Mouse (Mus musculus) forebrain, embryonic 14.5 days (tissue): ENCODE data around the gene Cox8b. TPM values are rescaled to one million over a fixed set of nuclear protein-coding genes. Genes with fewer than 3 reads are reported as not detected.

ENCODE experiments used
- ATAC-seq: fragments of 200-750 bp; cut with Nextera tagmentation; 2 replicates; pipeline ENCODE4 v1.8.0; 2017; ENCODE audit warnings: mild to moderate bottlenecking, moderate library complexity
- DNase-seq: peaks from one replicate; pipeline ENCODE4 v3.0.0-alpha.2; 2015; ENCODE audit warnings: low spot score
- H3K27ac ChIP-seq: fragments of 300-500 bp; sonication (generic); 2 replicates; pipeline ENCODE4 v1.5.1; 2014; ENCODE audit warnings: low read depth, mild to moderate bottlenecking, control low read depth, low read length, moderate library complexity
- H3K27me3 ChIP-seq: fragments of 300-500 bp; sonication (generic); replicated peaks from 2 replicates; pipeline ENCODE4 v1.6.1; 2014; ENCODE audit warnings: low read length, control low read depth, mixed read lengths; ENCODE audit not compliant: control insufficient read depth, insufficient read depth
- H3K36me3 ChIP-seq: fragments of 300-500 bp; sonication (generic); 2 replicates; pipeline ENCODE4 v1.6.1; 2014; ENCODE audit warnings: low read length, control low read depth; ENCODE audit not compliant: control insufficient read depth, insufficient read depth
- H3K4me1 ChIP-seq: fragments of 300-500 bp; sonication (generic); 2 replicates; pipeline ENCODE4 v1.6.1; 2014; ENCODE audit warnings: antibody characterized with exemption, low read length, control low read depth; ENCODE audit not compliant: control insufficient read depth, insufficient read depth
- H3K4me2 ChIP-seq: fragments of 300-500 bp; sonication (generic); 2 replicates; pipeline ENCODE4 v1.6.1; 2014; ENCODE audit warnings: mild to moderate bottlenecking, control low read depth, low read length
- H3K4me3 ChIP-seq: fragments of 300-500 bp; sonication (generic); 2 replicates; pipeline ENCODE4 v1.5.1; 2014; ENCODE audit warnings: low read depth, low read length, control low read depth
- H3K9ac ChIP-seq: fragments of 300-500 bp; sonication (generic); 2 replicates; pipeline ENCODE4 v1.6.1; 2014; ENCODE audit warnings: mild to moderate bottlenecking, low read length, control low read depth, moderate library complexity
- H3K9me3 ChIP-seq: fragments of 300-500 bp; sonication (generic); replicated peaks from 2 replicates; pipeline ENCODE4 v1.6.1; 2016; ENCODE audit warnings: low read length, control low read depth, mixed read lengths; ENCODE audit not compliant: control insufficient read depth
- WGBS: fragments of 180-500 bp; shearing (Covaris S2); extraction: QIAGEN DNeasy Blood & Tissue Kit; methylation state at CpG from one replicate; pipeline ENCODE4 v1.1.7; 2014; 5-methylcytosine and 5-hydroxymethylcytosine counted together
- polyA plus RNA-seq: library from polyadenylated mRNA; unstranded; fragments of >200 nt; fragmentation: Nextera tagmentation; extraction: Ambion mirVana; gene quantifications from 2 replicates; pipeline ENCODE4 v1.2.1, GENCODE M21; 2014

Gene Cox8b
- polyA plus RNA-seq, 1 experiment from 2014 or later: not detected

DNA sequence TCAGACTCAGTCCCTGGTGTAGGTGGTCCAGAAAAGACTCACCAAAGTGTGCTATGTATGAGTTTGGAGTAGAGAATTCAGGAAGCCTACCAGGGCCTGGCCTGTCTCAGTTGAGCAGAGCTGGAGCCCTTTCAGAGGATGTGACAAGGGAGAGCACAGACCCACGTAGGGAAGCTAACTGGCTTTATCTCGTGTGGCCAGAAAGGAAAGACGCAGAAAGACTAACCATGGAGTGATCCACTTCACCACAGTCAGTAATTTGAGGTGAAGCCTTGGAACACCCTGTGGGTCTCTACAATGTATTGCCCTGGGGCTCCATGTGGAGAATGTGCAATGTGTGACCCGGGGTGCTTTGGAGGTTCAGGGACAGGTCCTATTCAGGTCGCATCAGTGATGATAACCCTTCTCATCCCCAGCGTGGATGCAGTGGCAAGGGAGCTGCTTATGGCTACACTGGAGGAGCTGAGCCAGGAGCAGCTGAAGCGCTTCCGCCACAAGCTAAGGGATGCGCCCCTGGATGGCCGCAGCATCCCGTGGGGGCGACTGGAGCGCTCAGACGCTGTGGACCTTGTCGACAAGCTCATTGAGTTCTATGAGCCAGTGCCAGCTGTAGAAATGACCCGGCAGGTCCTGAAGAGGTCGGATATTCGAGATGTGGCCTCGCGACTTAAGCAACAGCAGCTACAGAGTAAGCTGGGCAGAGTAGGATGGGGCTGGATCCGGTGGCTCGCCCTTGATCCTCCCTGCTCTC lies 21.2 kb upstream of the Cox8b start:
- Histone ChIP-seq H3K9me3 (no peaks in the 10 kb centered on the region), H3K4me3 (0 out of 2 replicates have a peak overlapping the region, but pooled peaks have one; percentile 42), H3K4me1 (no peaks in the 10 kb centered on the region; the same call in 1 of the 2 replicates), H3K36me3 (no peaks in the 10 kb centered on the region), H3K27me3 (peaks cover 47% of the 10 kb centered on the region), H3K27ac (no peak overlapping the region), H3K9ac (no peak overlapping the region), H3K4me2 (peak overlapping the region; percentile 93; the same call in 1 of the 2 replicates)
- DNase-seq (no peak), ATAC-seq (no peak)
- WGBS: 33% methylated on average over 22 of the region's 22 CpGs

- H3K4me2 ChIP-seq: no peak within 1 kb of the TSS; the same call in 1 of the 2 replicates
- 0 out of 2 replicates have a peak within 1 kb of the TSS, but pooled peaks have one; percentile 42 for H3K4me3 ChIP-seq
- no peaks in the 10 kb centered on the region; the same call in 1 of the 2 replicates for H3K4me1 ChIP-seq
- no peaks in the 10 kb centered on the region for H3K9me3 ChIP-seq
- no peaks in the 10 kb centered on the region for H3K36me3 ChIP-seq
- DNase-seq (no peak), ATAC-seq (no peak)
- peaks cover 47% of the 10 kb centered on the region for H3K27me3 ChIP-seq
- no peak within 1 kb of the TSS for H3K27ac ChIP-seq
- 77% methylated on average over 8 of the region's 8 CpGs for WGBS
- no peak within 1 kb of the TSS for H3K9ac ChIP-seq
These were observed 20.3 kb upstream of the Cox8b start, which contains the start of gene Nlrp6 for GRCm38 (mm10) chr7:140920418-140921029. TSS of gene Nlrp6 (plus strand) at chr7:140920902.

DNA sequence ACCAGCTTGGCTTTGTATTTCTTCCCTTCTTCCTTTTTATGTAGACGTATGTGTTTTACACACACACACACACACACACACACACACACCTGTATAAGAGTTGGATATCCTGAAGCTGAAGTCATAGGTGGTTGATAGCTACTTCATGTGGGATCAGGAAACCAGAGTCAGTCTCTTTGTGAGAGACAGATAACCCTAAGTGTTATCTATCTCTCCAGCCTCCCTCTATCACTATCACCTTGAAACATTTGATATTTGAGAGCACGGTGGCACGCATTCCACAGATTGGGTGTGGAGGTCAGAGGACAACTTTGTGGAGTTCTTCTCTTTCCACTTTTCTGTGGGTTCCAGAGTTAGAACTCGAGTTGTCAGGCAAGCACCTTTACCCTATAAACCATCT lies 19.7 kb upstream of the Cox8b start:
- H3K9me3 ChIP-seq: no peaks in the 10 kb centered on the region
- no peak overlapping the region for H3K4me2 ChIP-seq
- WGBS: 84% methylated on average over 4 of the region's 4 CpGs
- H3K4me3 ChIP-seq: no peak overlapping the region
- H3K27ac ChIP-seq: no peak overlapping the region
- H3K9ac ChIP-seq: no peak overlapping the region
- no peaks in the 10 kb centered on the region for H3K36me3 ChIP-seq
- H3K4me1 ChIP-seq: no peaks in the 10 kb centered on the region; the same call in 1 of the 2 replicates
- H3K27me3 ChIP-seq: peaks cover 46% of the 10 kb centered on the region
- no peak for ATAC-seq
- no peak for DNase-seq

DNA sequence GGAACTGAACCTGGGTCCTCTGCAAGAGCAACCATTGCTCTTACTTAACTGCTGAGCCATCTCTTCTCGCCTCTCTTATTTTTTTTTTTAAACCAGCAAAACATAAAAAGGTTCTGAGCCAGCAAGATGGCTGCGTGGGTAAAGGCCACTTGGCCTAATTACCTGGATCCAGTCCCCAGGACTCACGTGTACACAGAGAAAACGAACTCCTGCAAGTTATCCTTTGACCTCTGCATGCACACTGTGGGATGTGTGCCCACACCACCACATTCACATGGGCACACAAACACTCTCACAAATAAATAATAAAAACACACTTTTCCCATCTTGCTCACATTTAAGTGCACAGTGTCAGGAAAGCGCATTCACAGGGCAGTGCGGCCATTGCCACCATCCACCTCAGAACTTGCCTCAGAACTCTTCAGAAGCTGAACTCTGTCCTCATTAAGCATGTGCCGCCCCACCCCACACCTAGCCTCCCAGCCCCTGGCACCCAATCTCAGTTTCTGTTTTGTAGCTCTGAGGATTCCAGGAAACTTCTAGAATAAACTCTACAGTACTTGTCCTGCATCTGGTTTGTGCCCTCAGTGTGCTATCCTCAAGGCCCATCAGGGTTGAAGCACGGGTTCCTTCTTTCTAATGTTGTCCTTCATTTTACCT lies 13.9 kb upstream of the Cox8b start:
- no peak for DNase-seq
- Histone ChIP-seq H3K36me3 (no peaks in the 10 kb centered on the region), H3K4me3 (no peak overlapping the region), H3K9ac (no peak overlapping the region), H3K27me3 (no peaks in the 10 kb centered on the region), H3K4me1 (no peaks in the 10 kb centered on the region), H3K4me2 (no peak overlapping the region), H3K27ac (no peak overlapping the region), H3K9me3 (no peaks in the 10 kb centered on the region)
- WGBS: 81% methylated on average over 8 of the region's 8 CpGs
- no peak for ATAC-seq

- no peak overlapping the region for H3K9ac ChIP-seq
- H3K4me3 ChIP-seq: no peak overlapping the region
- H3K4me1 ChIP-seq: peaks cover 4% of the 10 kb centered on the region; the same call in 1 of the 2 replicates
- H3K27me3 ChIP-seq: no peaks in the 10 kb centered on the region
- no peak overlapping the region for H3K4me2 ChIP-seq
- ATAC-seq (no peak), DNase-seq (no peak)
- H3K27ac ChIP-seq: no peak overlapping the region
- no peaks in the 10 kb centered on the region for H3K36me3 ChIP-seq
- H3K9me3 ChIP-seq: no peaks in the 10 kb centered on the region
- 71% methylated on average over 5 of the region's 5 CpGs for WGBS
These were observed 12.7 kb upstream of the Cox8b start for GRCm38 (mm10) chr7:140912846-140913482.

- Histone ChIP-seq H3K9ac (no peak overlapping the region), H3K36me3 (no peaks in the 10 kb centered on the region), H3K4me3 (no peak overlapping the region), H3K9me3 (no peaks in the 10 kb centered on the region), H3K27me3 (no peaks in the 10 kb centered on the region), H3K4me2 (no peak overlapping the region), H3K27ac (no peak overlapping the region), H3K4me1 (peaks cover 4% of the 10 kb centered on the region; the same call in 1 of the 2 replicates)
- ATAC-seq: no peak
- 67% methylated on average over 3 of the region's 3 CpGs for WGBS
- no peak for DNase-seq
These were observed 12.0 kb upstream of the Cox8b start for GRCm38 (mm10) chr7:140912293-140912692.

DNA sequence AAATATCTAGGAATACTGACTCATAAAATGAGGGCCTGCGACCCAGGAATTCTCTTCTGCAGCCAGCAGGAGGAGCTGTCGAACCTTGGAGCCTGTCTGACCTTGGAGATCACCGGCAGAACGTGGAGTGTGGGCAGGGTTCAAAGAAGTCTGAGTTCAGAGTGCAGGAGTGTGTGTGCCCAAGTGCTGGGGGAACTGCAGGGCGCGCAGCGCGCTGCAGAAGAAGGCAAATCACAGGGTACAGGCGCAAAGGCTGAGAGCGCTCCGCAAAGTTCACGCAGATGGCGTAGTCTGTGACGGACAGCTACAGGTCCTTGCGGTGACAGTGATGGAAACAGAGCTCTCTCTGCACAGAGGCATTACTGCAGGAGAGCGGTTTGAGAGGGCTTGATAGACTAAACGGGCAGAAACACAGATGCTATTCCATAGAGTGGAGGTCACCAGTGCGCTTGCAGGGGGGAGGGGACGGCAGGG lies 8.4 kb upstream of the Cox8b start:
- ATAC-seq: peak; percentile 63
- Histone ChIP-seq H3K9me3 (no peaks in the 10 kb centered on the region), H3K27me3 (no peaks in the 10 kb centered on the region), H3K27ac (no peak overlapping the region), H3K9ac (peak overlapping the region; percentile 43; the same call in 1 of the 2 replicates), H3K4me2 (peak overlapping the region; percentile 66), H3K4me1 (peaks cover 4% of the 10 kb centered on the region; the same call in 1 of the 2 replicates), H3K4me3 (peak overlapping the region; percentile 30), H3K36me3 (no peaks in the 10 kb centered on the region)
- peak; percentile 83 for DNase-seq
- under 1% methylated on average over 19 of the region's 19 CpGs for WGBS

DNA sequence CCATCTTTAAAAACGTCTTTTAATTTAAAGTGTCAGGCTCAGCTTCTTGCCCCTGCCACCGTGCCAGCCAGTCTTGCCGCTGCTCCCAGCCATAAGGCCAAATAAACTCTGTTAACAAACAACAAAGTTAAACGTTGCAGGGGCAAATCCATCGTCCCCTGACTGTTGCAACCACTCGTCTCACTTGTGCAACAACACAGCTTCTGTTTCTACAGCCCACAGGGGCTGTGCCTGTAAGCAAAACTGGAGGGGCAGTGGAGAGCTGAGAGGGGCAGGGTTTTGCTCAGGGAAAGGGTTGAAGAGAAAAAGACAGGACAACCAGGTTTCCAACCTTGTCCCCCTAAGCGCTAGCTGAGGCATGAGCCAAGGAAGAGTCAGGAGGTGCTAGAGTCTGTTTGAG lies 7.9 kb upstream of the Cox8b start:
- H3K27me3 ChIP-seq: no peaks in the 10 kb centered on the region
- DNase-seq: no peak
- no peaks in the 10 kb centered on the region for H3K9me3 ChIP-seq
- WGBS: 51% methylated on average over 7 of the region's 7 CpGs
- no peak overlapping the region for H3K9ac ChIP-seq
- no peak overlapping the region for H3K4me2 ChIP-seq
- no peak overlapping the region for H3K4me3 ChIP-seq
- H3K27ac ChIP-seq: no peak overlapping the region
- H3K4me1 ChIP-seq: peaks cover 4% of the 10 kb centered on the region; the same call in 1 of the 2 replicates
- H3K36me3 ChIP-seq: no peaks in the 10 kb centered on the region
- ATAC-seq: no peak
